Mouse (Mus musculus): ENCODE data around the gene Dlk1. TPM values are rescaled to one million over a fixed set of nuclear protein-coding genes. Genes with fewer than 3 reads are reported as not detected.

The Dlk1 gene
- polyA plus RNA-seq, 1 experiment: 0.44 TPM

GRCm38 (mm10) chr12:109500992-109501391 is 48.4 kb downstream of the Dlk1 start:
- 55% methylated on average over 4 of the region's 4 CpGs for WGBS
- Histone ChIP-seq H3K4me3 (replicated peaks; ENCODE audit: extremely low read depth, low read depth, low read length) (no peak overlapping the region), H3K4me1 (ENCODE audit: control insufficient read depth, insufficient read depth, low read length) (no peaks in the 10 kb centered on the region)
- no peak for DNase-seq
- TF ChIP-seq POLR2A (IDR thresholded peaks at IDR 0.05; ENCODE audit: borderline replicate concordance, extremely low read depth, low read depth, low read length) (no peak), CTCF (IDR thresholded peaks at IDR 0.05; ENCODE audit: insufficient read depth, low read length) (no peak)

GRCm38 (mm10) chr12:109502360-109503040 is 49.9 kb downstream of the Dlk1 start:
- WGBS: 88% methylated on average over 6 of the region's 6 CpGs
- no peak for TF ChIP-seq POLR2A (IDR thresholded peaks at IDR 0.05; ENCODE audit: borderline replicate concordance, extremely low read depth, low read depth, low read length)
- Histone ChIP-seq H3K4me1 (ENCODE audit: control insufficient read depth, insufficient read depth, low read length) (no peaks in the 10 kb centered on the region), H3K4me3 (replicated peaks; ENCODE audit: extremely low read depth, low read depth, low read length) (no peak overlapping the region)
- DNase-seq: no peak

- Histone ChIP-seq H3K4me1 (ENCODE audit: control insufficient read depth, insufficient read depth, low read length) (no peaks in the 10 kb centered on the region), H3K4me3 (replicated peaks; ENCODE audit: extremely low read depth, low read depth, low read length) (no peak overlapping the region)
- no peak for DNase-seq
- TF ChIP-seq POLR2A (IDR thresholded peaks at IDR 0.05; ENCODE audit: borderline replicate concordance, extremely low read depth, low read depth, low read length): no peak
- TF ChIP-seq CTCF (IDR thresholded peaks at IDR 0.05; ENCODE audit: insufficient read depth, low read length): no peak
- WGBS: 65% methylated on average over 11 of the region's 11 CpGs
These were observed 55.1 kb downstream of the Dlk1 start for GRCm38 (mm10) chr12:109507693-109508092.

GRCm38 (mm10) chr12:109508495-109509454 is 56.2 kb downstream of the Dlk1 start:
- H3K4me1 ChIP-seq (ENCODE audit: control insufficient read depth, insufficient read depth, low read length): no peaks in the 10 kb centered on the region
- WGBS: 41% methylated on average over 20 of the region's 20 CpGs
- TF ChIP-seq CTCF (IDR thresholded peaks at IDR 0.05; ENCODE audit: insufficient read depth, low read length) (no peak), POLR2A (IDR thresholded peaks at IDR 0.05; ENCODE audit: borderline replicate concordance, extremely low read depth, low read depth, low read length) (no peak)
- H3K4me3 ChIP-seq (replicated peaks; ENCODE audit: extremely low read depth, low read depth, low read length): no peak overlapping the region
- DNase-seq: no peak

- Histone ChIP-seq H3K4me1 (ENCODE audit: control insufficient read depth, insufficient read depth, low read length) (no peaks in the 10 kb centered on the region), H3K4me3 (replicated peaks; ENCODE audit: extremely low read depth, low read depth, low read length) (no peak overlapping the region)
- TF ChIP-seq CTCF (IDR thresholded peaks at IDR 0.05; ENCODE audit: insufficient read depth, low read length) (no peak), POLR2A (IDR thresholded peaks at IDR 0.05; ENCODE audit: borderline replicate concordance, extremely low read depth, low read depth, low read length) (no peak)
- WGBS: 56% methylated on average over 9 of the region's 9 CpGs
- DNase-seq: no peak
These were observed 57.0 kb downstream of the Dlk1 start for GRCm38 (mm10) chr12:109509531-109510137.

- Histone ChIP-seq H3K4me3 (replicated peaks; ENCODE audit: extremely low read depth, low read depth, low read length) (no peak overlapping the region), H3K4me1 (ENCODE audit: control insufficient read depth, insufficient read depth, low read length) (no peaks in the 10 kb centered on the region)
- 64% methylated on average over 8 of the region's 8 CpGs for WGBS
- DNase-seq: no peak
- TF ChIP-seq POLR2A (IDR thresholded peaks at IDR 0.05; ENCODE audit: borderline replicate concordance, extremely low read depth, low read depth, low read length) (no peak), CTCF (IDR thresholded peaks at IDR 0.05; ENCODE audit: insufficient read depth, low read length) (no peak)
These were observed 57.6 kb downstream of the Dlk1 start for GRCm38 (mm10) chr12:109510247-109510646.

- TF ChIP-seq POLR2A (IDR thresholded peaks at IDR 0.05; ENCODE audit: borderline replicate concordance, extremely low read depth, low read depth, low read length) (no peak), CTCF (IDR thresholded peaks at IDR 0.05; ENCODE audit: insufficient read depth, low read length) (no peak)
- no peak for DNase-seq
- no peaks in the 10 kb centered on the region for H3K4me1 ChIP-seq (ENCODE audit: control insufficient read depth, insufficient read depth, low read length)
- H3K4me3 ChIP-seq (replicated peaks; ENCODE audit: extremely low read depth, low read depth, low read length): no peak overlapping the region
- WGBS: 67% methylated on average over 8 of the region's 8 CpGs
These were observed 58.8 kb downstream of the Dlk1 start for GRCm38 (mm10) chr12:109511456-109511855.

GRCm38 (mm10) chr12:109512151-109512907 is 59.7 kb downstream of the Dlk1 start:
- Histone ChIP-seq H3K4me3 (replicated peaks; ENCODE audit: extremely low read depth, low read depth, low read length) (no peak overlapping the region), H3K4me1 (ENCODE audit: control insufficient read depth, insufficient read depth, low read length) (no peaks in the 10 kb centered on the region)
- 38% methylated on average over 13 of the region's 13 CpGs for WGBS
- TF ChIP-seq CTCF (IDR thresholded peaks at IDR 0.05; ENCODE audit: insufficient read depth, low read length) (no peak), POLR2A (IDR thresholded peaks at IDR 0.05; ENCODE audit: borderline replicate concordance, extremely low read depth, low read depth, low read length) (no peak)
- DNase-seq: no peak

Other genes with a start within 250 kb of the Dlk1 start
- gene Rtl1, start 147.5 kb downstream of the Dlk1 start, polyA plus RNA-seq (2012; rRNA removed): 0.02 TPM in 1 of 2 replicates, not detected in the other